ENCODE assay signal across 30 mouse cellular contexts in genomic region chr12:107188055-107188454, GRCm38 (mm10).
A peak's percentile ranks its signal among the peaks of the same experiment; 100 is the strongest.
DNase-seq lines count a peak whose midpoint lies in the region; ATAC-seq and TF ChIP-seq lines count a peak whose summit lies in the region.
"Had no signal": no experiment of that assay in that cellular context is flagged by ENCODE, and none has a peak within 500 bp of the region (broad histone marks: within the 10 kb centered on the region; RNA-seq: fewer than 3 reads in every experiment).

No protein-coding gene starts in this region.

- H3K4me1 ChIP-seq in lung, embryonic 16.5 days (replicated peaks; ENCODE audit: control insufficient read depth, insufficient read depth, low read length) = no peaks in the 10 kb centered on the region

- no peaks in the 10 kb centered on the region for H3K9me3 ChIP-seq in lung, embryonic 16.5 days (ENCODE audit: control insufficient read depth, low read length)
- H3K9me3 ChIP-seq: embryonic facial prominence, embryonic 13.5 days; embryonic facial prominence, embryonic 15.5 days; forebrain, embryonic 10.5 days; forebrain, embryonic 12.5 days had no signal

- peak overlapping the region; percentile 34; the same call in 1 of the 2 replicates for H3K27ac ChIP-seq in left cerebral cortex, adult 2 months
- H3K27ac ChIP-seq in lung, embryonic 16.5 days (ENCODE audit: low read length) = no peak overlapping the region
- H3K27ac ChIP-seq: embryonic facial prominence, embryonic 13.5 days; embryonic facial prominence, embryonic 15.5 days; forebrain, embryonic 10.5 days; forebrain, embryonic 12.5 days had no signal

- DNase-seq in heart, adult 11 months = peak; percentile 61
- DNase-seq in heart, postnatal 36 days = no peak
- DNase-seq in layer of hippocampus, adult 9-11 months = peak; percentile 40
- no peak for DNase-seq in layer of hippocampus, postnatal 25 days (ENCODE audit: extremely low spot score in 1 of 2, low spot score in 1 of 2)
- no peak for DNase-seq in left cerebral cortex, adult 2 months (ENCODE audit: extremely low spot score in 1 of 2, low spot score in 2 of 2)
- no peak for DNase-seq in left cerebral cortex, adult 9 months (ENCODE audit: low spot score in 2 of 2)
- no peak for DNase-seq in lung, postnatal 4 days
- DNase-seq: adrenal gland, adult 8-10 months; adrenal gland, postnatal 14 days; adrenal gland, postnatal 36 days; B cell, adult 2 months; cerebellum, adult 11 months; cerebellum, adult 18-20 months; cerebellum, adult 8-10 months; cerebellum, adult 9-11 months; cerebellum, postnatal 14 days; cerebellum, postnatal 36 days; embryo, embryonic 11 days had no signal

- no peak overlapping the region for H3K4me3 ChIP-seq in left cerebral cortex, adult 2 months
- H3K4me3 ChIP-seq in lung, embryonic 16.5 days (ENCODE audit: low read length) = no peak overlapping the region
- H3K4me3 ChIP-seq: embryonic facial prominence, embryonic 13.5 days; embryonic facial prominence, embryonic 15.5 days; erythroblast, embryonic 14.5 days; forebrain, embryonic 10.5 days; forebrain, embryonic 12.5 days had no signal

- no peak for TF ChIP-seq CTCF in left cerebral cortex, adult 2 months (IDR thresholded peaks at IDR 0.05)

- ATAC-seq in lung, embryonic 16.5 days (ENCODE audit: low read depth) = peak; percentile 79
- ATAC-seq: activated CD4-positive, CD25-positive, alpha-beta regulatory T cell, adult 4 months; CD4-positive, CD25-positive, alpha-beta regulatory T cell, adult 4 months; forebrain, embryonic 14.5 days; Patski had no signal

- H3K27me3 ChIP-seq in lung, embryonic 16.5 days (ENCODE audit: control insufficient read depth, insufficient read depth, low read depth, low read length) = no peaks in the 10 kb centered on the region
- H3K27me3 ChIP-seq: CH12.LX; embryonic facial prominence, embryonic 15.5 days; forebrain, embryonic 12.5 days; Patski had no signal

- no peak overlapping the region for H3K4me2 ChIP-seq in lung, embryonic 16.5 days (ENCODE audit: low read depth, low read length)
- H3K4me2 ChIP-seq: embryonic facial prominence, embryonic 13.5 days; embryonic facial prominence, embryonic 15.5 days; forebrain, embryonic 12.5 days had no signal

- intact Hi-C loops in heart, postnatal 36 days (cut with DNase I) = no loop called here
- intact Hi-C loops in left cerebral cortex, adult 2 months (cut with DNase I) = no loop called here

- H3K9ac ChIP-seq in lung, embryonic 16.5 days (ENCODE audit: low read length) = no peak overlapping the region
- H3K9ac ChIP-seq: embryonic facial prominence, embryonic 13.5 days; embryonic facial prominence, embryonic 15.5 days; forebrain, embryonic 12.5 days had no signal

- H3K36me3 ChIP-seq in lung, embryonic 16.5 days (ENCODE audit: control insufficient read depth, insufficient read depth, low read length) = no peaks in the 10 kb centered on the region
- H3K36me3 ChIP-seq: embryonic facial prominence, embryonic 13.5 days; embryonic facial prominence, embryonic 15.5 days; forebrain, embryonic 10.5 days; forebrain, embryonic 12.5 days; G1E had no signal

- WGBS in lung, embryonic 16.5 days = 48% methylated on average over 5 of the region's 5 CpGs

Comparison
In these comparisons a context has a peak if more than half of its experiments do, and no peak if none do; other contexts are left out.
1. DNase-seq: peak in heart, adult 11 months (single experiment) and layer of hippocampus, adult 9-11 months (single experiment); none in heart, postnatal 36 days (0 of 2), layer of hippocampus, postnatal 25 days (0 of 2), left cerebral cortex, adult 2 months (0 of 2), left cerebral cortex, adult 9 months (0 of 2) and lung, postnatal 4 days (0 of 2).